Mouse (Mus musculus) layer of hippocampus, adult 18-20 months (tissue): ENCODE data around the gene Cfi. TPM values are rescaled to one million over a fixed set of nuclear protein-coding genes. Genes with fewer than 3 reads are reported as not detected.

Experiments
- total RNA-seq, 2 experiments: library from RNA; stranded (reverse); gene quantifications; 2 replicates each; pipeline ENCODE4 v1.2.3; 2021

Cfi gene
- total RNA-seq, 2 experiments from 2014 or later: not detected

Other genes starting within 250 kb of the Cfi start
- 1 to 10 TPM; 1.2 to 1.7 TPM for gene Egf, start 80.6 kb upstream of the Cfi start, total RNA-seq
- gene Lrit3, start 31.9 kb upstream of the Cfi start, total RNA-seq: not detected
- under 1 TPM; 0.62 to 0.68 TPM for gene Rrh, start 13.3 kb upstream of the Cfi start, total RNA-seq
- gene Gar1, start 4.5 kb upstream of the Cfi start, total RNA-seq: 10 to 100 TPM; 43.7 to 46.6 TPM
- 10 to 100 TPM; 22.3 to 23.6 TPM for gene Pla2g12a, start 42.7 kb downstream of the Cfi start, total RNA-seq
- 1 to 10 TPM; 6.3 to 7.6 TPM for gene Casp6, start 65.5 kb downstream of the Cfi start, total RNA-seq
- 1 to 10 TPM; 2.9 to 3.3 TPM for gene Mcub, start 134.3 kb downstream of the Cfi start, total RNA-seq
- gene Sec24b, start 225.7 kb downstream of the Cfi start, total RNA-seq: 10 to 100 TPM; 52.5 to 58.7 TPM